Mouse (Mus musculus) adrenal gland, adult 18-20 months (tissue): Measurements from ENCODE around the gene Gm29133. TPM values are rescaled to one million over a fixed set of nuclear protein-coding genes. Genes with fewer than 3 reads are reported as not detected.

Experiments used
- DNase-seq, 2 experiments: peaks; one replicate each; pipeline ENCODE4 v3.0.0; 2021 to 2022; ENCODE audit warnings: low spot score in 2 of 2
- long read RNA-seq, 2 experiments: library from polyadenylated mRNA; stranded (forward); transcript quantifications; one replicate each; pipeline ENCODE4 v2.0.0; 2021
- total RNA-seq, 2 experiments: library from RNA; stranded (reverse); gene quantifications; 1 replicate in 1 of 2; 2 replicates in 1 of 2; pipeline ENCODE4 v1.2.3; 2021

Gm29133 gene
- not detected for total RNA-seq
- long read RNA-seq, experiment 1: 0 reads
- long read RNA-seq, experiment 2: 0 reads

- DNase-seq: no peak
These were observed at the start of gene Gm29133 for GRCm38 (mm10) chr3:75747897-75748296. Gene Gm29133 (plus strand): TSS chr3:75748197.

- no peak for DNase-seq
These were observed 48.9 kb upstream of the Gm29133 start for GRCm38 (mm10) chr3:75699088-75699487.

- DNase-seq: no peak
These were observed 46.7 kb upstream of the Gm29133 start for GRCm38 (mm10) chr3:75701336-75701735.

- DNase-seq: no peak
These were observed 41.5 kb upstream of the Gm29133 start for GRCm38 (mm10) chr3:75706536-75706935.

GRCm38 (mm10) chr3:75713678-75714295 lies 34.2 kb upstream of the Gm29133 start:
- no peak for DNase-seq

- no peak for DNase-seq
These were observed 27.3 kb upstream of the Gm29133 start for GRCm38 (mm10) chr3:75720663-75721062.

GRCm38 (mm10) chr3:75730982-75731600 lies 16.9 kb upstream of the Gm29133 start:
- DNase-seq: no peak

- DNase-seq: no peak
These were observed 4.1 kb upstream of the Gm29133 start for GRCm38 (mm10) chr3:75743664-75744437.

GRCm38 (mm10) chr3:75745343-75745742 lies 2.7 kb upstream of the Gm29133 start:
- no peak for DNase-seq

GRCm38 (mm10) chr3:75763351-75763750 lies 15.4 kb downstream of the Gm29133 start:
- no peak for DNase-seq

GRCm38 (mm10) chr3:75774253-75774652 lies 26.3 kb downstream of the Gm29133 start:
- DNase-seq: no peak

GRCm38 (mm10) chr3:75808001-75808400 lies 60.0 kb downstream of the Gm29133 start:
- no peak for DNase-seq

GRCm38 (mm10) chr3:75823934-75824333 lies 75.9 kb downstream of the Gm29133 start:
- DNase-seq: no peak

GRCm38 (mm10) chr3:75824458-75824857 lies 76.5 kb downstream of the Gm29133 start:
- no peak for DNase-seq

- DNase-seq: no peak
These were observed 86.8 kb downstream of the Gm29133 start for GRCm38 (mm10) chr3:75834827-75835226.

GRCm38 (mm10) chr3:75835286-75835967 lies 87.4 kb downstream of the Gm29133 start:
- no peak for DNase-seq

Other genes with a start within 250 kb of the Gm29133 start
- gene Pdcd10, start 191.3 kb upstream of the Gm29133 start, total RNA-seq: 10 to 100 TPM; 51.6 to 63.3 TPM
- gene Serpini1, start 190.7 kb upstream of the Gm29133 start, total RNA-seq: 1 to 10 TPM; 3.1 to 4.2 TPM
- gene Golim4, start 208.8 kb downstream of the Gm29133 start, total RNA-seq: 100 to 1,000 TPM in 1 of 2 experiments, 10 to 100 TPM in 1; 39.8 to 104 TPM